Mouse (Mus musculus) brain, embryonic 14.5 days (tissue): ENCODE data around the gene Dhx57.

Source experiments
- CTCF ChIP-seq: fragments of 200-500 bp; IDR thresholded peaks from 2 replicates; pipeline ENCODE4 v1.5.1; 2012; ENCODE audit warnings: inconsistent platforms, mild to moderate bottlenecking, moderate library complexity, borderline replicate concordance; ENCODE audit not compliant: insufficient read depth, insufficient read length; ENCODE audit errors: extremely low read depth
- POLR2A ChIP-seq: fragments of 200-500 bp; IDR thresholded peaks from 2 replicates; pipeline ENCODE4 v1.6.1; 2012; ENCODE audit warnings: mild to moderate bottlenecking, inconsistent platforms, borderline replicate concordance; ENCODE audit not compliant: poor library complexity, insufficient read depth, insufficient read length, severe bottlenecking; ENCODE audit errors: extremely low read depth

DNA sequence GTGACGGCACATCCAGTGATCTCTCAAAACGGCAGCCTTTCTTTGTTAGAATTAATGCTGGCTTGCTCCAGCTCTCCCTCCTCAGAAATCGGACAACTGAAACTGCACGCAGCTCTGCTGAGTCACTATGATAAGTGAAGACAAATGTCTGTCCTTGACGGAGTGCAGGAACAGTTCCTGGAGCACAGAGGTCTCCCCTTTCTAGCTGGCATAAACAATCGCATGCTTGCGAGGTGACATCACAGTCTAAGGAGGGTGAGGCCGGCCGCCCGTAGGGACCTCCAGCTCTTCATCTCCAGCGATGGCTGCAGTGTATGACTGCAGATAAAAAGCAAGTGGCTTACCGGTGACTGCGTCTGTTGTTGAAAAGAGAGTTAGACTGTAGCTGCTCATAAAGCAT, 35.1 kb downstream of the Dhx57 start:
- TF ChIP-seq CTCF (no peak), POLR2A (no peak)
